Mouse (Mus musculus) ES-E14 (cell line): ENCODE measurements around the gene Etnppl.

Experiments used
- HCFC1 ChIP-seq: IDR thresholded peaks from 2 replicates; pipeline ENCODE4 v1.6.1; 2012; ENCODE audit warnings: low read length, inconsistent platforms, borderline replicate concordance; ENCODE audit not compliant: insufficient read depth
- MAFK ChIP-seq: IDR thresholded peaks from 2 replicates; pipeline ENCODE4 v1.6.1; 2014; ENCODE audit warnings: mild to moderate bottlenecking, low read depth, low read length, inconsistent platforms; ENCODE audit not compliant: insufficient read depth

DNA sequence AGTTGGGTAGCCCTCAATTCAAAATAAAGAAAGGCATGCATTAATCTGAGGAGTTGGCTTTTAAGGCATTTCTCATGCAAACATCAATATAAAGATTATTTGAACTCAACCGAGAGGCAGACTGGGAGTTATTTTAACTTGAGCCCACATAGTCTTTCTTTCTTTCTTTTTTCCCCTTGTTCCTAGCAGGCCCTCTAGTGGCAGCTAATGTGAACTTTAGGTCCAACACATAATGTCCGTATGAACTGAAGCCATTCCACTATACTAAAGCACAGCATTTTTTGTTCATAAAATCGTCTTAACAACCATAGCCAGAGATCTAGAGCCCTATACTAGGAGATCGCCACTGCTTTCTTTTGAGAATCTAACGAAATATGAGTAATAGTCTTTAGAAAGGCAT lies 42.6 kb upstream of the Etnppl start:
- TF ChIP-seq MAFK (no peak), HCFC1 (no peak)
